In genomic region chr2:151702851-151703190, GRCm38 (mm10) we compare ENCODE assay signal across 8 mouse cellular contexts. TPM values are rescaled to one million over a fixed set of nuclear protein-coding genes. Genes with fewer than 3 reads are reported as not detected.
DNase-seq lines count a peak whose midpoint lies in the region; ATAC-seq lines count a peak whose summit lies in the region.
"Had no signal": no experiment of that assay in that cellular context is flagged by ENCODE, and none has a peak within 500 bp of the region (broad histone marks: within the 10 kb centered on the region; RNA-seq: fewer than 3 reads in every experiment).

No protein-coding gene starts in this region.

- no peaks in the 10 kb centered on the region for H3K36me3 ChIP-seq in lung, embryonic 15.5 days
- no peaks in the 10 kb centered on the region for H3K36me3 ChIP-seq in embryonic facial prominence, embryonic 12.5 days
- H3K36me3 ChIP-seq in hindbrain, embryonic 15.5 days: peaks cover 9% of the 10 kb centered on the region; the same call in 1 of the 2 replicates
- H3K36me3 ChIP-seq in midbrain, embryonic 16.5 days (ENCODE audit: control insufficient read depth, insufficient read depth, low read length): peaks cover 7% of the 10 kb centered on the region

- 3% methylated on average over 17 of the region's 17 CpGs for WGBS in lung, embryonic 15.5 days
- WGBS in embryonic facial prominence, embryonic 12.5 days: 0% methylated on average over 17 of the region's 17 CpGs
- WGBS in hindbrain, embryonic 15.5 days: under 1% methylated on average over 17 of the region's 17 CpGs
- WGBS in midbrain, embryonic 16.5 days: 1% methylated on average over 16 of the region's 17 CpGs

- DNase-seq in lung, postnatal 25 days (ENCODE audit: low spot score): no peak
- DNase-seq in thymus, postnatal 10 days (ENCODE audit: low spot score in 2 of 2): no peak
- DNase-seq in urinary bladder, postnatal 4 days (ENCODE audit: low spot score in 2 of 2): no peak

- H3K4me2 ChIP-seq in lung, embryonic 15.5 days: peak overlapping the region; percentile 99
- peak overlapping the region; percentile 100 for H3K4me2 ChIP-seq in embryonic facial prominence, embryonic 12.5 days (replicated peaks)
- H3K4me2 ChIP-seq in hindbrain, embryonic 15.5 days: peak overlapping the region; percentile 90
- peak overlapping the region; percentile 76 for H3K4me2 ChIP-seq in midbrain, embryonic 16.5 days (ENCODE audit: low read length)

- peaks cover 48% of the 10 kb centered on the region for H3K27me3 ChIP-seq in lung, embryonic 15.5 days
- H3K27me3 ChIP-seq in embryonic facial prominence, embryonic 12.5 days: peaks cover 57% of the 10 kb centered on the region
- no peaks in the 10 kb centered on the region for H3K27me3 ChIP-seq in hindbrain, embryonic 15.5 days
- no peaks in the 10 kb centered on the region for H3K27me3 ChIP-seq in midbrain, embryonic 16.5 days (ENCODE audit: control insufficient read depth, insufficient read depth, low read depth, low read length)

- H3K4me3 ChIP-seq in lung, embryonic 15.5 days: peak overlapping the region; percentile 54
- peak overlapping the region; percentile 72 for H3K4me3 ChIP-seq in embryonic facial prominence, embryonic 12.5 days
- H3K4me3 ChIP-seq in hindbrain, embryonic 15.5 days: peak overlapping the region; percentile 95
- peak overlapping the region; percentile 90 for H3K4me3 ChIP-seq in midbrain, embryonic 16.5 days (ENCODE audit: low read depth, low read length)

- ATAC-seq in lung, embryonic 15.5 days (ENCODE audit: borderline replicate concordance, extremely low read depth, low FRiP score, low TSS enrichment): no peak
- peak; percentile 50 for ATAC-seq in embryonic facial prominence, embryonic 12.5 days (ENCODE audit: insufficient number of reproducible peaks, insufficient read depth, low FRiP score, low TSS enrichment)
- peak; percentile 63 for ATAC-seq in hindbrain, embryonic 15.5 days (ENCODE audit: low FRiP score, low read depth)
- ATAC-seq in midbrain, embryonic 16.5 days: peak; percentile 68; the same call in 1 of the 2 replicates

- H3K27ac ChIP-seq in lung, embryonic 15.5 days: no peak overlapping the region
- no peak overlapping the region for H3K27ac ChIP-seq in embryonic facial prominence, embryonic 12.5 days
- peak overlapping the region; percentile 83 for H3K27ac ChIP-seq in hindbrain, embryonic 15.5 days (replicated peaks)
- peak overlapping the region; percentile 78 for H3K27ac ChIP-seq in midbrain, embryonic 16.5 days (ENCODE audit: low read length)

- peaks cover 12% of the 10 kb centered on the region for H3K4me1 ChIP-seq in lung, embryonic 15.5 days
- peaks cover 2% of the 10 kb centered on the region; the same call in 1 of the 2 replicates for H3K4me1 ChIP-seq in embryonic facial prominence, embryonic 12.5 days
- peaks cover 27% of the 10 kb centered on the region for H3K4me1 ChIP-seq in hindbrain, embryonic 15.5 days (replicated peaks)
- peaks cover 20% of the 10 kb centered on the region for H3K4me1 ChIP-seq in midbrain, embryonic 16.5 days (ENCODE audit: control insufficient read depth, insufficient read depth, low read length)

- no peaks in the 10 kb centered on the region for H3K9me3 ChIP-seq in lung, embryonic 15.5 days
- no peaks in the 10 kb centered on the region for H3K9me3 ChIP-seq in embryonic facial prominence, embryonic 12.5 days
- H3K9me3 ChIP-seq in hindbrain, embryonic 15.5 days: no peaks in the 10 kb centered on the region
- no peaks in the 10 kb centered on the region for H3K9me3 ChIP-seq in midbrain, embryonic 16.5 days (replicated peaks; ENCODE audit: control insufficient read depth, low read length, poor library complexity, severe bottlenecking)

- peak overlapping the region; percentile 54 for H3K9ac ChIP-seq in lung, embryonic 15.5 days
- peak overlapping the region; percentile 78 for H3K9ac ChIP-seq in embryonic facial prominence, embryonic 12.5 days
- peak overlapping the region; percentile 91 for H3K9ac ChIP-seq in hindbrain, embryonic 15.5 days
- H3K9ac ChIP-seq in midbrain, embryonic 16.5 days (ENCODE audit: low read depth, low read length): peak overlapping the region; percentile 96

RNA-seq across cellular contexts. Expression of gene Tmem74b, which starts 1.0 kb away (rescaled TPM):
- 1.6 and 1.9 TPM in 2 replicates for polyA plus RNA-seq in lung, embryonic 15.5 days (2015; fragmentation: Nextera tagmentation; extraction: Ambion mirVana)
- polyA plus RNA-seq in embryonic facial prominence, embryonic 12.5 days (2016; fragmentation: Nextera tagmentation; extraction: Ambion mirVana): 3.2 and 4.8 TPM in 2 replicates
- 30.7 and 30.9 TPM in 2 replicates for polyA plus RNA-seq in hindbrain, embryonic 15.5 days (2015; fragmentation: Nextera tagmentation; extraction: Ambion mirVana)
- polyA plus RNA-seq in midbrain, embryonic 16.5 days (2015; fragmentation: Nextera tagmentation; extraction: Ambion mirVana): 28.8 and 30.8 TPM in 2 replicates

RNA-seq across cellular contexts. Expression of gene Rad21l, which starts 34.5 kb away (rescaled TPM):
- 0.09 TPM in 1 of 2 replicates, not detected in the other for polyA plus RNA-seq in lung, embryonic 15.5 days (2015; fragmentation: Nextera tagmentation; extraction: Ambion mirVana)
- polyA plus RNA-seq in embryonic facial prominence, embryonic 12.5 days (2016; fragmentation: Nextera tagmentation; extraction: Ambion mirVana): not detected in 2 replicates
- polyA plus RNA-seq in hindbrain, embryonic 15.5 days (2015; fragmentation: Nextera tagmentation; extraction: Ambion mirVana): 0.18 and 0.21 TPM in 2 replicates
- 0.34 and 0.36 TPM in 2 replicates for polyA plus RNA-seq in midbrain, embryonic 16.5 days (2015; fragmentation: Nextera tagmentation; extraction: Ambion mirVana)
- polyA plus RNA-seq: spleen, adult 2 months had no signal

RNA-seq across cellular contexts. Expression of gene Psmf1, which starts 41.2 kb away (rescaled TPM):
- 35.7 and 39.0 TPM in 2 replicates for polyA plus RNA-seq in lung, embryonic 15.5 days (2015; fragmentation: Nextera tagmentation; extraction: Ambion mirVana)
- polyA plus RNA-seq in embryonic facial prominence, embryonic 12.5 days (2016; fragmentation: Nextera tagmentation; extraction: Ambion mirVana): 45.0 and 47.5 TPM in 2 replicates
- polyA plus RNA-seq in hindbrain, embryonic 15.5 days (2015; fragmentation: Nextera tagmentation; extraction: Ambion mirVana): 57.7 and 61.1 TPM in 2 replicates
- 64.0 and 66.5 TPM in 2 replicates for polyA plus RNA-seq in midbrain, embryonic 16.5 days (2015; fragmentation: Nextera tagmentation; extraction: Ambion mirVana)

Comparison
In these comparisons a context has a peak if more than half of its experiments do, and no peak if none do; other contexts are left out.
1. H3K27ac ChIP-seq: peak in hindbrain, embryonic 15.5 days (single experiment) and midbrain, embryonic 16.5 days (single experiment); none in lung, embryonic 15.5 days (single experiment) and embryonic facial prominence, embryonic 12.5 days (single experiment).
2. Peak in every context shown above with its lines, with median percentiles within 50 percentile points of each other: H3K4me2 ChIP-seq, H3K4me3 ChIP-seq and H3K9ac ChIP-seq.